Mouse (Mus musculus) embryonic fibroblast, embryonic 13.5 days (primary cell): ENCODE measurements around the gene Zfp541.

ENCODE experiments used
- CTCF ChIP-seq: IDR thresholded peaks from 2 replicates; pipeline ENCODE4 v1.5.1; 2011; ENCODE audit warnings: mild to moderate bottlenecking, control low read depth, low read length, moderate library complexity, borderline replicate concordance; ENCODE audit not compliant: insufficient read depth
- POLR2A ChIP-seq: IDR thresholded peaks from 2 replicates; pipeline ENCODE4 v1.6.1; 2011; ENCODE audit warnings: low read depth, mild to moderate bottlenecking, control low read depth, low read length, moderate library complexity

DNA sequence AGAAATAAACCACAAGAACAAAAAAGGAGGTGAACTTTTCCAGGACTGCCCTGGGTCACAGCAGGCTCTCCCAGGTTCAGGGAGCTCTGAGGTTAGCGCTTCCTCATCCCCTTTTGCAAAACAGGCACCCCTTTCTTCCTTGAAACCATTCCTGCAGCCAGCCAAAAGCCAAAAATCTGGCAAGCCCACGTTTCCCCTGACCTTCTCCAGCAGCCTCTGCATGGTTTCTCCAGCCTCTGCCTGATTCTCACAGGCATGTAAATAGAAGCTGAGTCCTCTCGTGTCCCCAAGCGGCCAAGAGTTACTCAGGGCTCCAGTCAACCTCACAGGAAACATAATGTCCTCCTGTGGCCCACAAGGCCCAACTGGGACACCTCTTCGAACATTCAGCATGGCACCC is 46.2 kb upstream of the Zfp541 start:
- TF ChIP-seq CTCF = no peak
- no peak for TF ChIP-seq POLR2A
